Mouse (Mus musculus): ENCODE data around the gene Fosl1. TPM values are rescaled to one million over a fixed set of nuclear protein-coding genes. Genes with fewer than 3 reads are reported as not detected.
A peak's percentile ranks its signal among the peaks of the same experiment; 100 is the strongest.

Fosl1 gene
- polyA plus RNA-seq, 1 experiment from 2014 or later, result not detected

- Histone ChIP-seq H3K4me1 (replicated peaks; ENCODE audit: control insufficient read depth, insufficient read depth, low read length) (peaks cover 4% of the 10 kb centered on the region; the same call in 1 of the 2 replicates), H3K4me3 (ENCODE audit: low read depth, low read length) (no peak overlapping the region), H3K9me3 (ENCODE audit: control insufficient read depth, low read length) (no peaks in the 10 kb centered on the region), H3K27ac (ENCODE audit: low read depth, low read length) (no peak overlapping the region), H3K4me2 (replicated peaks; ENCODE audit: low read depth, low read length) (no peak overlapping the region), H3K36me3 (ENCODE audit: control insufficient read depth, insufficient read depth, low read length) (no peaks in the 10 kb centered on the region), H3K27me3 (ENCODE audit: control insufficient read depth, insufficient read depth, low read length) (no peaks in the 10 kb centered on the region), H3K9ac (ENCODE audit: low read depth, low read length) (no peak overlapping the region)
- DNase-seq (ENCODE audit: low spot score), result no peak
- ATAC-seq (ENCODE audit: low FRiP score), result no peak
- 93% methylated on average over 6 of the region's 6 CpGs for WGBS
These were observed 19.7 kb downstream of the Fosl1 start for GRCm38 (mm10) chr19:5466916-5467500.

GRCm38 (mm10) chr19:5468374-5468773 is 21.0 kb downstream of the Fosl1 start, which contains the start of gene Ctsw:
TSS of gene Ctsw (minus strand) at chr19:5468507.
- ATAC-seq (ENCODE audit: low FRiP score) (no peak), DNase-seq (ENCODE audit: low spot score) (no peak)
- Histone ChIP-seq H3K27ac (ENCODE audit: low read depth, low read length) (no peak within 1 kb of the TSS), H3K4me3 (ENCODE audit: low read depth, low read length) (no peak within 1 kb of the TSS), H3K4me1 (replicated peaks; ENCODE audit: control insufficient read depth, insufficient read depth, low read length) (peaks cover 4% of the 10 kb centered on the region; the same call in 1 of the 2 replicates), H3K9me3 (ENCODE audit: control insufficient read depth, low read length) (no peaks in the 10 kb centered on the region), H3K9ac (ENCODE audit: low read depth, low read length) (no peak within 1 kb of the TSS), H3K4me2 (replicated peaks; ENCODE audit: low read depth, low read length) (no peak within 1 kb of the TSS), H3K36me3 (ENCODE audit: control insufficient read depth, insufficient read depth, low read length) (no peaks in the 10 kb centered on the region), H3K27me3 (ENCODE audit: control insufficient read depth, insufficient read depth, low read length) (no peaks in the 10 kb centered on the region)
- 72% methylated on average over 5 of the region's 5 CpGs for WGBS

DNA sequence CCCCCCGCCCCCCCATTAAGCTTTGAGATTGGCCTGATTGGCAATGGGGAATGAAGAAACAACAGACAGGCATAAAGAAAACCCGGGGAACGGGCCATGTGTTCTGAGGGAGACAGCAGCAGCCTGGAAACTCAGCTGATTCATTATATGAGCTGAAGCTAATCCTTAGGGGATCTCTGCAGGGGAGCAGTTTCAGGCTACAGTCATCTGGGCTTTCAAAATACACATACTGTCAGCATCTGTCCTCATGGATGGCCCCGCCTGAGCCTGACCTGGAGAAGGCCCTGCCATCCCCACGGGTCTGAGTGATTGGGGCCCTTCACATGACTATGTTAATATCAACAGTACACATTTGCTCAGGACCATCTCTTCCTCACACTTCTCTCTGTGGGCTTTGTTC is 24.5 kb downstream of the Fosl1 start:
- no peak overlapping the region for H3K9ac ChIP-seq (ENCODE audit: low read depth, low read length)
- ATAC-seq (ENCODE audit: low FRiP score), result no peak
- no peak overlapping the region for H3K4me3 ChIP-seq (ENCODE audit: low read depth, low read length)
- 40% methylated on average over 4 of the region's 5 CpGs for WGBS
- no peak overlapping the region for H3K4me2 ChIP-seq (replicated peaks; ENCODE audit: low read depth, low read length)
- peaks cover 7% of the 10 kb centered on the region for H3K4me1 ChIP-seq (replicated peaks; ENCODE audit: control insufficient read depth, insufficient read depth, low read length)
- no peaks in the 10 kb centered on the region for H3K9me3 ChIP-seq (ENCODE audit: control insufficient read depth, low read length)
- no peak overlapping the region for H3K27ac ChIP-seq (ENCODE audit: low read depth, low read length)
- no peaks in the 10 kb centered on the region for H3K36me3 ChIP-seq (ENCODE audit: control insufficient read depth, insufficient read depth, low read length)
- no peaks in the 10 kb centered on the region for H3K27me3 ChIP-seq (ENCODE audit: control insufficient read depth, insufficient read depth, low read length)
- no peak for DNase-seq (ENCODE audit: low spot score)

- Histone ChIP-seq H3K4me1 (replicated peaks; ENCODE audit: control insufficient read depth, insufficient read depth, low read length) (peaks cover 7% of the 10 kb centered on the region), H3K36me3 (ENCODE audit: control insufficient read depth, insufficient read depth, low read length) (no peaks in the 10 kb centered on the region), H3K27ac (ENCODE audit: low read depth, low read length) (no peak overlapping the region), H3K27me3 (ENCODE audit: control insufficient read depth, insufficient read depth, low read length) (no peaks in the 10 kb centered on the region), H3K9me3 (ENCODE audit: control insufficient read depth, low read length) (no peaks in the 10 kb centered on the region), H3K4me2 (replicated peaks; ENCODE audit: low read depth, low read length) (no peak overlapping the region), H3K4me3 (ENCODE audit: low read depth, low read length) (no peak overlapping the region), H3K9ac (ENCODE audit: low read depth, low read length) (no peak overlapping the region)
- DNase-seq (ENCODE audit: low spot score) (no peak), ATAC-seq (ENCODE audit: low FRiP score) (no peak)
- 76% methylated on average over 3 of the region's 3 CpGs for WGBS
These were observed 25.5 kb downstream of the Fosl1 start for GRCm38 (mm10) chr19:5472857-5473256.

DNA sequence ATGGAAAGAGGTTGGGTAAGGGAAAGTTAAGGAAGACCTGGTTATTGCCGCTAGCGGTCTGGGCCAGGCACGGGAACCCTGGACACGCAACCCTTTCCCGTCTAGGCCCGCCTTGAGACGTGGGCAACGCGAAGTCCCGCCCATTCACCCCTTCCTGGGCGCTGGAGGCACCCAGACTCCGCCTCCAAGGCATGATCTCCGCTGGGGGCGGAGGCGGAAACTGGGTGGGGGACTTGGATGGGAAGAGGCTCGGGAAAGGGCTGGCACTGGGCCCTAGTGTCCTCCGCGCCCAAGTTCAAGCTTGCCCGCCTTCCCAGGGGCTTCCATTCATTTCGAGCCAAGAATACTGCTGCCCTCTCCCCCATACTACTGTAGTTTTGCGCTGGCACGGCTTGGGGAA is 26.4 kb downstream of the Fosl1 start, which contains the start of gene Efemp2:
Gene Efemp2 (plus strand): TSS at position 235 of the 400 bp plus-strand sequence.
- 2% methylated on average over 22 of the region's 22 CpGs for WGBS
- Histone ChIP-seq H3K27ac (ENCODE audit: low read depth, low read length) (peak within 1 kb of the TSS; percentile 54; the same call in 1 of the 2 replicates), H3K9ac (ENCODE audit: low read depth, low read length) (peak within 1 kb of the TSS; percentile 86), H3K36me3 (ENCODE audit: control insufficient read depth, insufficient read depth, low read length) (no peaks in the 10 kb centered on the region), H3K4me3 (ENCODE audit: low read depth, low read length) (peak within 1 kb of the TSS; percentile 63), H3K4me1 (replicated peaks; ENCODE audit: control insufficient read depth, insufficient read depth, low read length) (peaks cover 7% of the 10 kb centered on the region), H3K9me3 (ENCODE audit: control insufficient read depth, low read length) (no peaks in the 10 kb centered on the region), H3K27me3 (ENCODE audit: control insufficient read depth, insufficient read depth, low read length) (no peaks in the 10 kb centered on the region), H3K4me2 (replicated peaks; ENCODE audit: low read depth, low read length) (peak within 1 kb of the TSS; percentile 99)
- DNase-seq (ENCODE audit: low spot score) (peak; percentile 79), ATAC-seq (ENCODE audit: low FRiP score) (peak; percentile 71)

DNA sequence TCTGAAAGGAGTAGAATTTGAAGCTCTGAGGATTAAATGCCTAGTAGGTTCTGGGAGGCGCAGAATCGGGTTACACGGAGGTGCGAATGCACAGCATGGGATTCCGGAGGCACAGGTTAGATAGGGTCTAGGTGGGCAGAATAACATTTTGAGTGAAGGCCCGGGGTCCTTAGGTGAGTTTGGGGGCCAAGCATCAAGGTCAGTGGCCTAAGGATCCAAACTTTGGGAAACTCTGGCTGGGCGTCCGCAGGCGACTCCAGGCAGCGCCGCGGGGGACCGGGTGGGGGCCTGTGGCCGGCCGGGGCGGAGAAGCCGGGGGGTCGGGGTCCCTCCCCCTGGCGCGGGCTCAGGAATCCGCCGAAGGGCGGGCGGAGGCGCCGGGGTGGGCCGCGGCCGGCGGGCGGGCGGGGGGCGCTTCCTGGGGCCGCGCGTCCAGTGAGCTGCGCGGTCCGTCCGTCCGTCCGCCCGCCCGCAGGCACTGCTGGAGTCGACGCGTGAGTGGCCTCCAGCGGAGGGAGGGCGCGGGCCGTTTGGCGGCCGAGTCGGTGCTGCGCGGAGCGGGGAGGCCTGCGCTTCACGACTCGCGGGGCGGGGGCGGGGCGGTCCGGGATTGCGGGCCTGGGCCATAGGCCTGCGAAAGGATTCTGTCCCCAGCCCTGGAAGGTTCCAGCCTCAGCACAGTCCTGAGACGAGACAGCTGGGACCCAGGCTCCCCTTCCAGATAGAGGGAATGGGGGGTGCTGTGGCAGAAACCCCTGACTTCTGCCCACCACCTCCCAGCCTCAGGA is 27.1 kb downstream of the Fosl1 start:
- no peaks in the 10 kb centered on the region for H3K9me3 ChIP-seq (ENCODE audit: control insufficient read depth, low read length)
- peaks cover 7% of the 10 kb centered on the region for H3K4me1 ChIP-seq (replicated peaks; ENCODE audit: control insufficient read depth, insufficient read depth, low read length)
- H3K9ac ChIP-seq (ENCODE audit: low read depth, low read length), result peak overlapping the region; percentile 86
- H3K4me3 ChIP-seq (ENCODE audit: low read depth, low read length), result peak overlapping the region; percentile 63
- H3K4me2 ChIP-seq (replicated peaks; ENCODE audit: low read depth, low read length), result peak overlapping the region; percentile 99
- peak; percentile 62; the same call in 1 of the 2 replicates for ATAC-seq (ENCODE audit: low FRiP score)
- peak; percentile 67 for DNase-seq (ENCODE audit: low spot score)
- 1% methylated on average over 23 of the region's 68 CpGs for WGBS
- H3K27me3 ChIP-seq (ENCODE audit: control insufficient read depth, insufficient read depth, low read length), result no peaks in the 10 kb centered on the region
- no peaks in the 10 kb centered on the region for H3K36me3 ChIP-seq (ENCODE audit: control insufficient read depth, insufficient read depth, low read length)
- H3K27ac ChIP-seq (ENCODE audit: low read depth, low read length), result peak overlapping the region; percentile 54; the same call in 1 of the 2 replicates

DNA sequence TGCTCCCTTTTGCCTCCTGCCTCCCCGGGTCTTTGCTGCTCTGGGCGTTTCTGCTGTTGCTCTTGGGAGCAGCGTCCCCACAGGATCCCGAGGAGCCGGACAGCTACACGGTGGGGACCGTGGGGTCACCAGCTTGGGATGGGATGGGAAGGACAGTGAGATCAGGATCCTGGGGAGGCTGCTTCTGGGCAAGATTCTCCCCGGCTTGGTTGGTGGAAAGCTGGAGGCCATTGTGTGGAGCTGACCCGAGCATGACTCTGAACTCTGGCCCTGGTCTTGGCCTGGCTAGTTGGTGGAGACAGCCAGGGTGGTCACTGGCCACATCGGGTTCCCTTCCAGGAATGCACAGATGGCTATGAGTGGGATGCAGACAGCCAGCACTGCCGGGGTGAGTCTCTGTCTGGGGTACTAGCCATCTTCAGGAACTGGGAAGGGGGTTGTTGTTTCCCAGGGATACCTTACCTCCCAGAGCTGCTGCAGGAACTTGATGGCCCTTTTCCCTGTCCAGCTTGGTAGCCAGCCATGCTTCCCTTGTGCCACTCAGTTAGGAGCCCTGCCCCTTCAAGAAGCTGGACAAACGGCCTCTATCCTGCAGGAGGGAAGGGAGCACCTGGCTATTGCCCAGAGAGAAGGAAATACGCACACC is 27.8 kb downstream of the Fosl1 start:
- Histone ChIP-seq H3K36me3 (ENCODE audit: control insufficient read depth, insufficient read depth, low read length) (no peaks in the 10 kb centered on the region), H3K27ac (ENCODE audit: low read depth, low read length) (0 out of 2 replicates have a peak overlapping the region, but pooled peaks have one; percentile 54), H3K4me3 (ENCODE audit: low read depth, low read length) (peak overlapping the region; percentile 63), H3K4me2 (replicated peaks; ENCODE audit: low read depth, low read length) (peak overlapping the region; percentile 99), H3K9ac (ENCODE audit: low read depth, low read length) (peak overlapping the region; percentile 86), H3K4me1 (replicated peaks; ENCODE audit: control insufficient read depth, insufficient read depth, low read length) (peaks cover 7% of the 10 kb centered on the region), H3K9me3 (ENCODE audit: control insufficient read depth, low read length) (no peaks in the 10 kb centered on the region), H3K27me3 (ENCODE audit: control insufficient read depth, insufficient read depth, low read length) (no peaks in the 10 kb centered on the region)
- DNase-seq (ENCODE audit: low spot score) (peak; percentile 42), ATAC-seq (ENCODE audit: low FRiP score) (no peak; the same call in 1 of the 2 replicates)
- WGBS, result 20% methylated on average over 13 of the region's 13 CpGs

GRCm38 (mm10) chr19:5477004-5477667 is 29.8 kb downstream of the Fosl1 start:
- no peak for ATAC-seq (ENCODE audit: low FRiP score)
- H3K36me3 ChIP-seq (ENCODE audit: control insufficient read depth, insufficient read depth, low read length), result no peaks in the 10 kb centered on the region
- no peak for DNase-seq (ENCODE audit: low spot score)
- H3K4me3 ChIP-seq (ENCODE audit: low read depth, low read length), result no peak overlapping the region
- no peak overlapping the region for H3K27ac ChIP-seq (ENCODE audit: low read depth, low read length)
- no peak overlapping the region for H3K9ac ChIP-seq (ENCODE audit: low read depth, low read length)
- H3K4me1 ChIP-seq (replicated peaks; ENCODE audit: control insufficient read depth, insufficient read depth, low read length), result peaks cover 7% of the 10 kb centered on the region
- WGBS, result 84% methylated on average over 10 of the region's 10 CpGs
- no peaks in the 10 kb centered on the region for H3K9me3 ChIP-seq (ENCODE audit: control insufficient read depth, low read length)
- no peaks in the 10 kb centered on the region for H3K27me3 ChIP-seq (ENCODE audit: control insufficient read depth, insufficient read depth, low read length)
- no peak overlapping the region for H3K4me2 ChIP-seq (replicated peaks; ENCODE audit: low read depth, low read length)

Measured in hindbrain, embryonic 11.5 days (tissue).